Mouse (Mus musculus) A20 (cell line): ENCODE data around the gene Hsdl2.
A peak's percentile ranks its signal among the peaks of the same experiment; 100 is the strongest.
"Not testable (repeated sequence)": the region's sequence is repeated elsewhere in the genome, so short reads cannot be mapped to it uniquely, and the experiment has no call there.

Source experiments
- DNase-seq: peaks from one replicate; pipeline ENCODE4 v3.0.0-alpha.2; 2011; ENCODE audit warnings: low read depth, low spot score

Hsdl2 gene

GRCm38 (mm10) chr4:59581314-59582185 is at the start of gene Hsdl2:
TSS of gene Hsdl2 (plus strand) at chr4:59581563.
- peak; percentile 100 for DNase-seq

GRCm38 (mm10) chr4:59533268-59533667 is 48.1 kb upstream of the Hsdl2 start:
- no peak for DNase-seq

GRCm38 (mm10) chr4:59535624-59536023 is 45.7 kb upstream of the Hsdl2 start:
- DNase-seq = peak; percentile 44

GRCm38 (mm10) chr4:59536281-59536680 is 45.1 kb upstream of the Hsdl2 start:
- no peak for DNase-seq

GRCm38 (mm10) chr4:59543006-59543405 is 38.4 kb upstream of the Hsdl2 start:
- DNase-seq = peak; percentile 46

GRCm38 (mm10) chr4:59544654-59545053 is 36.7 kb upstream of the Hsdl2 start:
- DNase-seq = no peak

GRCm38 (mm10) chr4:59546285-59547071 is 34.9 kb upstream of the Hsdl2 start:
- peak; percentile 66 for DNase-seq

GRCm38 (mm10) chr4:59547136-59547889 is 34.0 kb upstream of the Hsdl2 start:
- DNase-seq = peak; percentile 74

GRCm38 (mm10) chr4:59548011-59548559 is 33.3 kb upstream of the Hsdl2 start:
- no peak for DNase-seq

- peak; percentile 89 for DNase-seq
Observed at GRCm38 (mm10) chr4:59548560-59549174, 32.7 kb upstream of the Hsdl2 start.

GRCm38 (mm10) chr4:59549175-59549976 is 32.0 kb upstream of the Hsdl2 start, which contains the start of gene Ptbp3:
TSS of gene Ptbp3 (minus strand) at chr4:59549364.
- peak; percentile 96 for DNase-seq

- peak; percentile 73 for DNase-seq
Observed at GRCm38 (mm10) chr4:59549977-59550560, 31.3 kb upstream of the Hsdl2 start.

GRCm38 (mm10) chr4:59551901-59552300 is 29.5 kb upstream of the Hsdl2 start:
- no peak for DNase-seq

GRCm38 (mm10) chr4:59552835-59553234 is 28.5 kb upstream of the Hsdl2 start:
- no peak for DNase-seq

GRCm38 (mm10) chr4:59553576-59553975 is 27.8 kb upstream of the Hsdl2 start:
- no peak for DNase-seq

GRCm38 (mm10) chr4:59555177-59555576 is 26.2 kb upstream of the Hsdl2 start:
- no peak for DNase-seq

- not testable (repeated sequence) for DNase-seq
Observed at GRCm38 (mm10) chr4:59557343-59557742, 24.0 kb upstream of the Hsdl2 start.

- no peak for DNase-seq
Observed at GRCm38 (mm10) chr4:59558096-59558720, 23.2 kb upstream of the Hsdl2 start.

- no peak for DNase-seq
Observed at GRCm38 (mm10) chr4:59560141-59560540, 21.2 kb upstream of the Hsdl2 start.
